Mouse (Mus musculus): ENCODE results near the gene Med8.

Med8 gene

GRCm38 (mm10) chr4:118409142-118409900 is at the start of gene Med8, which contains the start of gene Szt2:
Med8 (plus strand) TSS chr4:118409337.
Szt2 (minus strand) TSS chr4:118409273.
- DNase-seq = peak; percentile 95

- peak; percentile 58 for DNase-seq
These were observed 49.0 kb upstream of the Med8 start for GRCm38 (mm10) chr4:118359896-118360720.

GRCm38 (mm10) chr4:118361451-118361850 is 47.7 kb upstream of the Med8 start:
- no peak for DNase-seq

- DNase-seq = no peak
These were observed 46.3 kb upstream of the Med8 start for GRCm38 (mm10) chr4:118362879-118363278.

- DNase-seq = no peak
These were observed 45.2 kb upstream of the Med8 start for GRCm38 (mm10) chr4:118363985-118364384.

GRCm38 (mm10) chr4:118364641-118365040 is 44.5 kb upstream of the Med8 start:
- no peak for DNase-seq

- no peak for DNase-seq
These were observed 43.1 kb upstream of the Med8 start for GRCm38 (mm10) chr4:118365991-118366390.

GRCm38 (mm10) chr4:118367551-118367950 is 41.6 kb upstream of the Med8 start:
- DNase-seq = no peak

GRCm38 (mm10) chr4:118368616-118369015 is 40.5 kb upstream of the Med8 start:
- DNase-seq = no peak

GRCm38 (mm10) chr4:118371822-118372221 is 37.3 kb upstream of the Med8 start:
- DNase-seq = no peak

GRCm38 (mm10) chr4:118375999-118376398 is 33.1 kb upstream of the Med8 start:
- DNase-seq = no peak

- no peak for DNase-seq
These were observed 25.9 kb upstream of the Med8 start for GRCm38 (mm10) chr4:118383271-118383670.

GRCm38 (mm10) chr4:118387316-118387715 is 21.8 kb upstream of the Med8 start:
- DNase-seq = no peak

- DNase-seq = no peak
These were observed 19.0 kb upstream of the Med8 start for GRCm38 (mm10) chr4:118390146-118390545.

GRCm38 (mm10) chr4:118394505-118394904 is 14.6 kb upstream of the Med8 start:
- no peak for DNase-seq

GRCm38 (mm10) chr4:118395289-118395688 is 13.8 kb upstream of the Med8 start:
- DNase-seq = no peak

- DNase-seq = no peak
These were observed 12.7 kb upstream of the Med8 start for GRCm38 (mm10) chr4:118396433-118396832.

- DNase-seq = no peak
These were observed 10.7 kb upstream of the Med8 start for GRCm38 (mm10) chr4:118398400-118398799.

GRCm38 (mm10) chr4:118401421-118401820 is 7.7 kb upstream of the Med8 start:
- no peak for DNase-seq

GRCm38 (mm10) chr4:118401918-118402317 is 7.2 kb upstream of the Med8 start:
- no peak for DNase-seq

- DNase-seq = no peak
These were observed 6.4 kb upstream of the Med8 start for GRCm38 (mm10) chr4:118402701-118403100.

GRCm38 (mm10) chr4:118410871-118411270 is 1.7 kb downstream of the Med8 start:
- no peak for DNase-seq

- DNase-seq = no peak
These were observed 4.4 kb downstream of the Med8 start for GRCm38 (mm10) chr4:118413553-118413952.

GRCm38 (mm10) chr4:118415779-118416178 is 6.6 kb downstream of the Med8 start:
- no peak for DNase-seq
